Mouse (Mus musculus) cortical plate, adult 2 months (tissue): ENCODE measurements around the gene Syndig1. TPM values are rescaled to one million over a fixed set of nuclear protein-coding genes. Genes with fewer than 3 reads are reported as not detected.
A peak's percentile ranks its signal among the peaks of the same experiment; 100 is the strongest.

ENCODE experiments used
- H3K27ac ChIP-seq: fragments of 200-500 bp; 2 replicates; pipeline ENCODE4 v1.5.1; 2012; ENCODE audit warnings: low read length, control low read depth, inconsistent platforms; ENCODE audit not compliant: insufficient read depth
- H3K4me1 ChIP-seq: fragments of 200-500 bp; 2 replicates; pipeline ENCODE4 v1.6.1; 2011; ENCODE audit warnings: low read length; ENCODE audit not compliant: control insufficient read depth, insufficient read depth
- H3K4me3 ChIP-seq: fragments of 200-500 bp; 2 replicates; pipeline ENCODE4 v1.5.1; 2011; ENCODE audit warnings: mild to moderate bottlenecking, low read length, control low read depth; ENCODE audit not compliant: insufficient read depth
- CTCF ChIP-seq: fragments of 200-500 bp; IDR thresholded peaks from 2 replicates; pipeline ENCODE4 v1.5.1; 2011; ENCODE audit warnings: mild to moderate bottlenecking, control low read depth, low read length; ENCODE audit not compliant: insufficient read depth; ENCODE audit errors: extremely low read depth
- POLR2A ChIP-seq: fragments of 200-500 bp; IDR thresholded peaks from 2 replicates; pipeline ENCODE4 v1.6.1; 2011; ENCODE audit warnings: mild to moderate bottlenecking, low read length, control low read depth; ENCODE audit not compliant: insufficient read depth; ENCODE audit errors: extremely low read depth
- polyA plus RNA-seq: library from polyadenylated mRNA; depleted of rRNA; stranded (reverse); fragments of >200 nt; gene quantifications from 2 replicates; pipeline ENCODE4 v1.2.3, GENCODE M21; 2012; rRNA removed

Gene Syndig1
- polyA plus RNA-seq, 1 experiment: 58.3 TPM

DNA sequence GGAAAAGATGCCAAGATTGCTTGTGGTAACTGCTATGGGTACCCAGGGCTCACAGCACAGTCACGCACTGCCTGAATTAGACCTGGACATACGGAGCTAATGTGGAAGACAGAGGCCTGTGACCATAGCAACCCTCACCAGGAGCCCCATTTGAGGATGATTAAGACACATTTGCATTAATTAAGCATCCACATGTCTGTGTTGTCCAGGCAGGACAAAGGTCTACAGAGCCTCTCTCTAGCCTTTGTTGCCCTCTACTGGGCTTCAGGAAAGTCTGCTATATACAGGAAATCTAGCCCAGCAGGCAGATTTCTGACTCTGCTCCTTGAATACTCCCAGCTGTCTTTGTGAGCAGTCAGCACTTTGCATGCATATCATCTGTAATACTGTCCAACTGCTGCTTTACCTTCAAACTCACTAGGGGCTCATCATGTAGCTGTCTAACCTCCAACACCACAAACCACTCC lies 194.9 kb downstream of the Syndig1 start:
- Histone ChIP-seq H3K4me3 (no peak overlapping the region), H3K27ac (no peak overlapping the region), H3K4me1 (no peaks in the 10 kb centered on the region; the same call in 1 of the 2 replicates)
- TF ChIP-seq POLR2A (no peak), CTCF (peak; percentile 60)

DNA sequence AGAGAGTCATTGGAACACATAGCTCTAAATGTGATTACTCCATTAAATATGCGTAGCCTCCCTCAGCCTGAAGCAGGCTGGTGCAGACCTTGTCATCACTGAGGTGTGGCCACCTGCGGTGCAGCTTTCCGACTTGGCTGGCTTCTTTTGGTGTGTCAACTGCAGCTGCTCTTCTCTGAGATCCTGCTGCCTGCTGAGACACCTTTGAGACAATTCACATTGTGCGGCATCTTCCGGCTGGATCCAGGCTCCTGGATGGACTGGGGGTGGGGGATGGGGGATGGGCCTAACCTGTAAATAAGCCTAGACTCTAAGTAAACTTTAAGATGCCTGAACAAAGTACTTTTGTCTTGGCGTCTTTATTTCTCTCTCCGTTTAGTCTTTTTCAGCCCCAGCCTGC lies 214.5 kb downstream of the Syndig1 start:
- Histone ChIP-seq H3K27ac (no peak overlapping the region), H3K4me3 (no peak overlapping the region), H3K4me1 (no peaks in the 10 kb centered on the region)
- no peak for TF ChIP-seq POLR2A
- no peak for TF ChIP-seq CTCF

Other genes with a start within 250 kb of the Syndig1 start
- gene C530025M09Rik, start 2.0 kb downstream of the Syndig1 start, polyA plus RNA-seq: 0.17 and 0.78 TPM in 2 replicates